Mouse (Mus musculus): ENCODE measurements around the gene Chtop.

DNA sequence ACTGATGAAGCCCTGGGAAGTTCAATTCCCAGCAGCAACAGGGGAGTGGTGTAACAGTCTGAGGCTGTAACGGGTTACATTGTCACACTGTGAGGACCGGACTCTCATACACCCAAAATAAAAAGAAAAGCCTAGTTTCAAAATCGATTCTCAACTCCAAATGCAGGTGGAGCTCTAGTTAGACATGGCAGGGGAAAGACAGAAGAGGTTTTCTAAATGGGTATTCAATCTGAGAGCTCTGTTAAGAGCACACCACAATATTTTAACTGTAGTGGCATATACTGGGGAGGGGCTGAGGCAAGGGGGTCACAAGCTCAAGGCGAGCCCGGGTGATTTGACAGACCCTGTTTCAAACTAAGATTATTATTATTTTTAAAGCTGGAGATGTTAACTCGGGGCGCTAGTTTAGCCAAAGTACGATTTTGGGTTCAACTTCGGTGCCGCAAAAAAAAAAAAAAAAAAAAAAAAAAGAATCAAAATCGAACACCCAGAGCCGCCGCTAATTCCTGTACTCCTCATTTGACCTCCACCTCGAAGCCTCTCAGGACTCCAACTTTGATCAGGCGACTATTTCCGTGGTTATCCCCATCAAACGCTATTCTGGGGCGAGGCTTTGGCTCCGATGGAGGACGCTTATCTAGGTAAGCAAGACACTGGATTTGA lies 880 bp downstream of the Chtop start:
- no peak for TF ChIP-seq CTCF (IDR thresholded peaks at IDR 0.05; ENCODE audit: low read depth)
- TF ChIP-seq EP300 (IDR thresholded peaks at IDR 0.05; ENCODE audit: low read depth): no peak
